Mouse (Mus musculus) lung, postnatal 0 days (tissue): ENCODE results near the gene Mthfd1l.

Experiments used
- CTCF ChIP-seq: IDR thresholded peaks from 2 replicates; pipeline ENCODE4 v1.5.1; 2016; ENCODE audit warnings: antibody characterized with exemption, mild to moderate bottlenecking
- EP300 ChIP-seq: IDR thresholded peaks from 2 replicates; pipeline ENCODE4 v1.6.1; 2016; ENCODE audit warnings: antibody characterized with exemption, mild to moderate bottlenecking, control low read depth

GRCm38 (mm10) chr10:3996170-3996876, 23.4 kb downstream of the Mthfd1l start:
- TF ChIP-seq EP300 (no peak), CTCF (peak; percentile 91)
